Mouse (Mus musculus): ENCODE measurements at regions not wholly inside any gene's neighbourhood (a gene's known extent, or its start where the extent isn't known, plus 50 kb on each side); places are given as distances from the start of the nearest gene placed in this dataset.

DNA sequence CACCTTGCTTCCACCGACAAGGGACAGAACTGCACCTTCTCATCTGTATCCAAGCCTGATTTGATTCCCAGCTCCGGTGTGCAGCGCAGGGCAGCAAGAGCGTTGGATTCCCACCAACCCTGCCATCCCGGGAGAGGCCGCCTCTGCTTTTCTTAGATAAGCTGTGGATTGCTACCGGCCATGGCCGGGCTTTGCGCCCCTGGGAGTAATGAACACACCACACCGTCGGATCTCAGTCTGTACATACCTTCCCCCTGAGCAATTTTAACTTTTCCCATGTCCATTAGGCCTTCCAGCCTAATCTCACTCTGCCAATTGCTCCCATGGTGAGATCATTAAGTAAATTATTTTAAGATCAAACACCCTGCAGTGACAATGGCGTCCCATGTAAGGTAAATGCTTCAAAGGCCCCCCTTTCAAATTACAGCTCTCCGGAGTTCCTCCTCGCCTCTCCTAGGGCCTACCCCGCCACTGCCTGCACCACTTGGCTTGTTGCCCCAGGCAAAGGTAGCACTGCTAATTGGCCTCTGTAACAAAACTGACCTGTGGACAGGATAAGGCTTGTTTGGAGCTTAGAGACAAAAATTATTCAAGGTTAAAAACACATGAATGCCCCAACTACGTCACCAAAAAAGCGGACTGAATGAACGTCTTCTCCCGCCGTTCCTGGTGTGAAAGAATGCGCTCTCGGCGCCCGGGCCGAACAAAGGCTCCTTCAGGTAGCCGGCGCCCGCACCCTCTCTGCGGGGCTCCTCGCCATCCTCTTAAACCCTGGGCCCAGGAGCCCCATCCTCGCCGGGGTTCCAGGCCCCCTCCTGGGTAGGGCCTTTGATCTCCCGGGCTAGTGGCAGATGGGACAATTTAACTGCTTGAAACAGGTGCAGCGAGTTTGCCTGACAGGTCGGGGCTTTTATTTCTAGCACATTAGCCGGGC, 228.5 kb upstream of the Sp4 start:
- no peak for TF ChIP-seq EP300 (optimal IDR thresholded peaks at IDR 0.05)
- TF ChIP-seq CTCF (IDR thresholded peaks at IDR 0.05; ENCODE audit: low read depth): no peak
